Mouse (Mus musculus): Measurements from ENCODE around the gene Amz1.

DNA sequence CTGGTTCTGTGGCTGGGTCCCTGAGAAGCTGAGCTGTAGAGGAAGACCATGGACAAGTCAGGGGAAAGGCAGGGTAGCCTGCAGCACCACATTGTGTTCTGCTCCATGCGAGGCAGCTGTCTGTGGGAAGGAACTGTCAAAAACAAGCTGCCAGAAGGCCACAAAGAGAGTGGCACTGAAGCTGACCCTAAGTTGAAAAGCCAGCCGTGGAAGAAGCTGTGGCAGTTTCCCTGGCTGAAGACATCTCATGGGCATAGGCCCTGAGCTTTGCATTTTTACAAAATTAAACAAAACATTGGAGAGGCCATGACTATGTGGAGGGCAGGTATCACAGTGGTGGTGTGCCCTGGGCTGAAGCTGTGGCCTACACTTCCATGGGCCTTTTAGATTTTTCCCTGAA, 75.3 kb downstream of the Amz1 start:
- TF ChIP-seq HCFC1 (IDR thresholded peaks at IDR 0.05; ENCODE audit: low read depth, low read length) (no peak), CTCF (conservative IDR thresholded peaks at IDR 0.05 in 1 of 2, IDR thresholded peaks at IDR 0.05 in 1 of 2; ENCODE audit: low read depth in 2 of 2, low read length in 2 of 2) (no peak), MAX (IDR thresholded peaks at IDR 0.05; ENCODE audit: low read length) (no peak), BHLHE40 (IDR thresholded peaks at IDR 0.05; ENCODE audit: low read depth, low read length) (no peak), RCOR1 (conservative IDR thresholded peaks at IDR 0.05; ENCODE audit: low read depth, low read length) (no peak), EP300 (IDR thresholded peaks at IDR 0.05; ENCODE audit: low read length) (no peak), POLR2A (IDR thresholded peaks at IDR 0.05; ENCODE audit: low read depth, low read length) (no peak), USF2 (conservative IDR thresholded peaks at IDR 0.05; ENCODE audit: low read depth, low read length) (no peak)
